Mouse (Mus musculus): Measurements from ENCODE around the gene Plcz1.

DNA sequence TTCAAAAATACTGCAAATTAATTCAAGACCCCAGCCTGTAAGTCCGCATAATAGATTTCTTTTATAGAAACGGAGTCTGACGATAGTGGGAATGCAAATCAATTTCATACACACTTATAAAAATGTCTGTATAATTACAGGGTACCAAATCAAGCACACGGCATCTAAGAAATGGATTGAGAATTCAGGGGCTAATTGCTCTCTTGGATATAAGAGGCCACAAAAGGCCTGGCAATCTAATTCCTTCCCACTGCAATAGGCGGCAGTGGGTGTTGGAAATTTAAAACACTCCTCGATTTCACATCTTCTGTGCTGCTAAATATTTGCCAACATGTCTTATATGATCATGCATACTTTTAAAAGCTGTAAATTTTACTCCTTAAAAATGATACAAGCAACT lies 52.2 kb downstream of the Plcz1 start:
- no peak for TF ChIP-seq CTCF (IDR thresholded peaks at IDR 0.05; ENCODE audit: low read depth)
- TF ChIP-seq EP300 (IDR thresholded peaks at IDR 0.05; ENCODE audit: low read depth): no peak

All from liver, postnatal 0 days (tissue).